Mouse (Mus musculus) adrenal gland, adult (tissue): ENCODE results near the gene Kptn.

Experiments used
- DNase-seq, 2 experiments: peaks; one replicate each; pipeline ENCODE4 v3.0.0; 2022 to 2023; ENCODE audit warnings: low spot score in 1 of 2; ENCODE audit not compliant: inconsistent age in 2 of 2

Kptn gene

GRCm38 (mm10) chr7:16158735-16159134 is 39.0 kb downstream of the Kptn start:
- no peak for DNase-seq

- DNase-seq, result no peak
These were observed 41.0 kb downstream of the Kptn start for GRCm38 (mm10) chr7:16160702-16161101.

- no peak for DNase-seq
These were observed 41.6 kb downstream of the Kptn start for GRCm38 (mm10) chr7:16161302-16161701.

GRCm38 (mm10) chr7:16162036-16162435 is 42.3 kb downstream of the Kptn start:
- no peak for DNase-seq

- DNase-seq, result no peak
These were observed 52.5 kb downstream of the Kptn start for GRCm38 (mm10) chr7:16172141-16172581.

GRCm38 (mm10) chr7:16172586-16173140 is 53.0 kb downstream of the Kptn start:
- no peak for DNase-seq

GRCm38 (mm10) chr7:16173146-16173545 is 53.5 kb downstream of the Kptn start:
- DNase-seq, result no peak

GRCm38 (mm10) chr7:16174597-16175541 is 55.2 kb downstream of the Kptn start, which contains the start of gene Meis3:
Meis3 (plus strand) TSS chr7:16175090.
- peak; percentile 57 to 80 for DNase-seq

GRCm38 (mm10) chr7:16175542-16175931 is 55.8 kb downstream of the Kptn start:
- DNase-seq, result no peak
